ENCODE assay signal across 21 mouse cellular contexts in the genomic region with DNA sequence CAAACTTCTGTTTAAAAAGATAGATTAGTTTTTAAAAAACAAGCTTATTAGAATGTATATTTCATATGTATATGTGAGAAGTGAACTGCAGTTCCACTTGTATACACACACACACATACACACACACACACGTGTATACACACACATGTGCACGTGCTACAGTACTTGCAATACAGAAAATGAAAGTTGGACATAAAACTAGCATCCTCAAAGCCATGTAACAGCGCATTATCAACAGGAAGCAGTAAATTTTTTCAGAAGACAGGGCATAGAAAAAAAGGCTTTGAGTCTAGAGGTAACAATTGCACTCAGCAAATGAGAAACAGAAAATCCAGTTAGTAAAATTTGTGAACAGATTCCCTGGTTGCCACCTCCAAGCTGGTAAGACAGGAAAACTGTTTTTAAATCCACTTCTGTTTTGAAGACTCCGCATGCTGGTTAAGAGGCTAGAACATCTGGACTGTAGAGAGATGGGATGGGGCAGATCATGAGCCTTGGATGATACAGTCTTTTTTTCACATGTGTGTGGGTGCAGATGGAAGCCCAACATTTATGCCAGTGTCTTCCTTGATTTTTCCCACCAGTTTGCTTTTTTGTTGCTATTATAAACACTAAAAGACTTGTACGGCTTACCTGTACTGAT. TPM values are rescaled to one million over a fixed set of nuclear protein-coding genes. Genes with fewer than 3 reads are reported as not detected.
DNase-seq lines count a peak whose midpoint lies in the region; ATAC-seq and TF ChIP-seq lines count a peak whose summit lies in the region.
"Had no signal": no experiment of that assay in that cellular context is flagged by ENCODE, and none has a peak within 500 bp of the region (broad histone marks: within the 10 kb centered on the region; RNA-seq: fewer than 3 reads in every experiment).

No protein-coding gene starts in this region.

- DNase-seq in left cerebral cortex, adult 2 months (ENCODE audit: extremely low spot score in 1 of 2, low spot score in 2 of 2): no peak
- no peak for DNase-seq in left cerebral cortex, postnatal 10 days (ENCODE audit: extremely low spot score in 1 of 2, low spot score in 2 of 2)
- no peak for DNase-seq in urinary bladder, adult 2 months (ENCODE audit: low spot score)
- DNase-seq in layer of hippocampus, adult 18-20 months (ENCODE audit: low spot score in 2 of 2): no peak
- DNase-seq: adrenal gland, postnatal 10 days; cerebellum, adult 18-20 months; forebrain, postnatal 0 days; gastrocnemius, postnatal 10 days; heart, adult 2 months; kidney, adult 18-20 months; right cerebral cortex, postnatal 14 days; thymus, postnatal 4 days had no signal

- TF ChIP-seq CTCF in left cerebral cortex, adult 2 months (IDR thresholded peaks at IDR 0.05): no peak

- peak; percentile 65 for ATAC-seq in CD4-positive, CD25-positive, alpha-beta regulatory T cell, adult 4 months
- ATAC-seq in activated CD4-positive, CD25-positive, alpha-beta regulatory T cell, adult 4 months: peak; percentile 66
- peak; percentile 37; the same call in 1 of the 2 replicates for ATAC-seq in megakaryocyte progenitor cell, adult 5-6 weeks (replicated peaks; ENCODE audit: poor library complexity)
- ATAC-seq: forebrain, postnatal 0 days; lung, postnatal 0 days had no signal

- H3K27ac ChIP-seq in left cerebral cortex, adult 2 months: peak overlapping the region; percentile 71
- H3K27ac ChIP-seq: embryonic facial prominence, embryonic 12.5 days; heart, adult 2 months; heart, embryonic 15.5 days; hindbrain, embryonic 15.5 days; liver, embryonic 15.5 days; neural tube, embryonic 12.5 days had no signal

- H3K4me3 ChIP-seq in left cerebral cortex, adult 2 months: no peak overlapping the region
- H3K4me3 ChIP-seq: embryonic facial prominence, embryonic 12.5 days; heart, adult 2 months; heart, embryonic 15.5 days; hindbrain, embryonic 15.5 days; liver, embryonic 15.5 days; neural tube, embryonic 12.5 days had no signal

- intact Hi-C loops in left cerebral cortex, adult 2 months (cut with DNase I): no loop called here
- intact Hi-C loops in left cerebral cortex, postnatal 10 days (cut with DNase I): no loop called here

RNA-seq across cellular contexts. Expression of gene Pdk1, which starts 9.4 kb away (rescaled TPM):
- 10 to 100 TPM; 42.4 to 51.1 TPM for total RNA-seq in left cerebral cortex, adult 2 months (2021)
- total RNA-seq in left cerebral cortex, postnatal 10 days (2021): 10 to 100 TPM; 31.8 to 34.8 TPM
- polyA plus RNA-seq in CD4-positive, CD25-positive, alpha-beta regulatory T cell, adult 4 months (2017; shearing (Covaris generic)): 10 to 100 TPM; 37.4 to 41.7 TPM
- polyA plus RNA-seq in activated CD4-positive, CD25-positive, alpha-beta regulatory T cell, adult 4 months (2017; shearing (Covaris generic)): 10 to 100 TPM; 27.8 to 41.8 TPM
- total RNA-seq in megakaryocyte progenitor cell, adult 5-6 weeks (2015): 25.9 and 26.5 TPM in 2 replicates
- total RNA-seq in megakaryocyte progenitor cell, adult 5-6 weeks (2017): 54.9 and 79.0 TPM in 2 replicates
- polyA plus RNA-seq in urinary bladder, adult 2 months (2012; rRNA removed): 26.4 and 28.3 TPM in 2 replicates
- total RNA-seq in layer of hippocampus, adult 18-20 months (2021): 10 to 100 TPM; 36.9 to 41.9 TPM
